Mouse (Mus musculus): ENCODE results near the gene Chd3. TPM values are rescaled to one million over a fixed set of nuclear protein-coding genes. Genes with fewer than 3 reads are reported as not detected.
A peak's percentile ranks its signal among the peaks of the same experiment; 100 is the strongest.

The Chd3 gene
- polyA plus RNA-seq, 1 experiment from 2014 or later = 87.4 TPM

GRCm38 (mm10) chr11:69366157-69366854, 2.9 kb downstream of the Chd3 start:
- Histone ChIP-seq H3K36me3 (ENCODE audit: control insufficient read depth, insufficient read depth, low read length) (peaks cover 25% of the 10 kb centered on the region), H3K9ac (replicated peaks; ENCODE audit: low read depth, low read length) (peak overlapping the region; percentile 52), H3K9me3 (ENCODE audit: control insufficient read depth, low read depth, low read length) (no peaks in the 10 kb centered on the region), H3K4me2 (replicated peaks; ENCODE audit: low read depth, low read length) (peak overlapping the region; percentile 98), H3K27ac (ENCODE audit: low read length) (peak overlapping the region; percentile 100), H3K27me3 (ENCODE audit: control insufficient read depth, insufficient read depth, low read length) (no peaks in the 10 kb centered on the region), H3K4me3 (ENCODE audit: low read depth, low read length) (peak overlapping the region; percentile 29), H3K4me1 (ENCODE audit: control insufficient read depth, insufficient read depth, low read length) (peaks cover 36% of the 10 kb centered on the region)
- ATAC-seq (ENCODE audit: insufficient number of reproducible peaks, insufficient read depth, low FRiP score, low read depth) = peak; percentile 84
- WGBS = under 1% methylated on average over 26 of the region's 26 CpGs

DNA sequence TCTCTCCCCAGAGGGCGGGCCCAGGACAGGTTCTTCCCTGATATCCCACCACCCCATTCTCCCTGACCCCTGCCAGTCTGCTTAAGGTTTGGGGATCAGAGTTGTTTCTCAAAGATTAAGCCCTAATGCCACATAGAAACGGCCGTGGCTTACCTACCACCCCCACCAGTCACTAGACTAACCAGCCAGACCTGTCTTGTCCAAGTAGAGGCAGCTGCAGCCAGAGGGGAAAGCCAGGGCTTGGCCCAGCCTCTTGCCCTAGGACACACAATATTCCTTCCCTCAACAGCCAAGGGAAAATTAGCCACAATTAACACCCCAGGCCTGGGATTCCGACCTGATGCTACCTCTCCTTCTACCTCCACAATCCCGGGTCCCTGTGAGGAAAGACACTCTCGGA, 3.5 kb downstream of the Chd3 start:
- Histone ChIP-seq H3K27ac (ENCODE audit: low read length) (peak overlapping the region; percentile 97), H3K9ac (replicated peaks; ENCODE audit: low read depth, low read length) (peak overlapping the region; percentile 52), H3K9me3 (ENCODE audit: control insufficient read depth, low read depth, low read length) (no peaks in the 10 kb centered on the region), H3K4me3 (ENCODE audit: low read depth, low read length) (peak overlapping the region; percentile 29), H3K4me1 (ENCODE audit: control insufficient read depth, insufficient read depth, low read length) (peaks cover 31% of the 10 kb centered on the region), H3K36me3 (ENCODE audit: control insufficient read depth, insufficient read depth, low read length) (peaks cover 31% of the 10 kb centered on the region), H3K4me2 (replicated peaks; ENCODE audit: low read depth, low read length) (peak overlapping the region; percentile 61), H3K27me3 (ENCODE audit: control insufficient read depth, insufficient read depth, low read length) (no peaks in the 10 kb centered on the region)
- ATAC-seq (ENCODE audit: insufficient number of reproducible peaks, insufficient read depth, low FRiP score, low read depth) = no peak
- 19% methylated on average over 6 of the region's 6 CpGs for WGBS

- Histone ChIP-seq H3K4me1 (ENCODE audit: control insufficient read depth, insufficient read depth, low read length) (peaks cover 29% of the 10 kb centered on the region), H3K27ac (ENCODE audit: low read length) (peak overlapping the region; percentile 97), H3K9ac (replicated peaks; ENCODE audit: low read depth, low read length) (peak overlapping the region; percentile 52; the same call in 1 of the 2 replicates), H3K4me2 (replicated peaks; ENCODE audit: low read depth, low read length) (peak overlapping the region; percentile 61), H3K27me3 (ENCODE audit: control insufficient read depth, insufficient read depth, low read length) (no peaks in the 10 kb centered on the region), H3K36me3 (ENCODE audit: control insufficient read depth, insufficient read depth, low read length) (peaks cover 39% of the 10 kb centered on the region), H3K4me3 (ENCODE audit: low read depth, low read length) (peak overlapping the region; percentile 29), H3K9me3 (ENCODE audit: control insufficient read depth, low read depth, low read length) (no peaks in the 10 kb centered on the region)
- WGBS = 0% methylated on average over 6 of the region's 6 CpGs
- peak; percentile 24; the same call in 1 of the 2 replicates for ATAC-seq (ENCODE audit: insufficient number of reproducible peaks, insufficient read depth, low FRiP score, low read depth)
These were observed 4.3 kb downstream of the Chd3 start for GRCm38 (mm10) chr11:69364910-69365309.

DNA sequence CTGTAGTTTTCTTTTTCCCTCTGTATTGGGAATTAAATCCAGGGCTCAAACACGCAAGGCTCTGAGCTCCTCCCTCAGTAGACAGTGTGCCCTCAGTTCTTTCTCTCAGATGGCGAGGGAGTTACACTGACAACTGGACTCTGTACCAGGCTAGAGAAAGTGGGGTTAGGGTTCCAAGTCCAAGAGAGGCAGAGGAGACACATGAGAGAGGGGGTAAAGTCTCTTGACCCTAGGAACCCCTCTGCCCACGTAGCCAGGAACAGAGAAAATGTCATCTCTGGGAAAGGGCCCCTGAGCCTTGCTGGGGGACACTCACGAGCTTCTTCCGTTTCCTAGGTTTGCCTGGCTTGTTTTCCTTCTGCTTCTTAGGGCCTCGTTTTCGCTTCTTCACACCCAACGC, 4.8 kb downstream of the Chd3 start:
- no peak overlapping the region for H3K9ac ChIP-seq (replicated peaks; ENCODE audit: low read depth, low read length)

GRCm38 (mm10) chr11:69362479-69362878, 6.7 kb downstream of the Chd3 start:
- H3K4me3 ChIP-seq (ENCODE audit: low read depth, low read length) = no peak overlapping the region
- no peaks in the 10 kb centered on the region for H3K9me3 ChIP-seq (ENCODE audit: control insufficient read depth, low read depth, low read length)
- no peak overlapping the region for H3K4me2 ChIP-seq (replicated peaks; ENCODE audit: low read depth, low read length)
- H3K9ac ChIP-seq (replicated peaks; ENCODE audit: low read depth, low read length) = no peak overlapping the region
- H3K27me3 ChIP-seq (ENCODE audit: control insufficient read depth, insufficient read depth, low read length) = no peaks in the 10 kb centered on the region
- H3K36me3 ChIP-seq (ENCODE audit: control insufficient read depth, insufficient read depth, low read length) = peaks cover 63% of the 10 kb centered on the region
- no peak for ATAC-seq (ENCODE audit: insufficient number of reproducible peaks, insufficient read depth, low FRiP score, low read depth)
- no peak overlapping the region for H3K27ac ChIP-seq (ENCODE audit: low read length)
- 69% methylated on average over 2 of the region's 2 CpGs for WGBS
- peaks cover 24% of the 10 kb centered on the region for H3K4me1 ChIP-seq (ENCODE audit: control insufficient read depth, insufficient read depth, low read length)

More for the DNA sequence above, 4.8 kb downstream of the Chd3 start:
- Histone ChIP-seq H3K27me3 (ENCODE audit: control insufficient read depth, insufficient read depth, low read length) (no peaks in the 10 kb centered on the region), H3K4me2 (replicated peaks; ENCODE audit: low read depth, low read length) (peak overlapping the region; percentile 61), H3K9me3 (ENCODE audit: control insufficient read depth, low read depth, low read length) (no peaks in the 10 kb centered on the region), H3K4me3 (ENCODE audit: low read depth, low read length) (no peak overlapping the region), H3K36me3 (ENCODE audit: control insufficient read depth, insufficient read depth, low read length) (peaks cover 44% of the 10 kb centered on the region), H3K4me1 (ENCODE audit: control insufficient read depth, insufficient read depth, low read length) (peaks cover 29% of the 10 kb centered on the region), H3K27ac (ENCODE audit: low read length) (peak overlapping the region; percentile 97)
- 38% methylated on average over 8 of the region's 8 CpGs for WGBS
- no peak for ATAC-seq (ENCODE audit: insufficient number of reproducible peaks, insufficient read depth, low FRiP score, low read depth)

- Histone ChIP-seq H3K4me2 (replicated peaks; ENCODE audit: low read depth, low read length) (no peak overlapping the region), H3K36me3 (ENCODE audit: control insufficient read depth, insufficient read depth, low read length) (peaks cover 68% of the 10 kb centered on the region), H3K9me3 (ENCODE audit: control insufficient read depth, low read depth, low read length) (no peaks in the 10 kb centered on the region), H3K4me1 (ENCODE audit: control insufficient read depth, insufficient read depth, low read length) (peaks cover 23% of the 10 kb centered on the region), H3K27ac (ENCODE audit: low read length) (no peak overlapping the region), H3K9ac (replicated peaks; ENCODE audit: low read depth, low read length) (no peak overlapping the region), H3K4me3 (ENCODE audit: low read depth, low read length) (no peak overlapping the region), H3K27me3 (ENCODE audit: control insufficient read depth, insufficient read depth, low read length) (no peaks in the 10 kb centered on the region)
- ATAC-seq (ENCODE audit: insufficient number of reproducible peaks, insufficient read depth, low FRiP score, low read depth) = no peak
- 63% methylated on average over 7 of the region's 7 CpGs for WGBS
These were observed 7.2 kb downstream of the Chd3 start for GRCm38 (mm10) chr11:69362021-69362420.

DNA sequence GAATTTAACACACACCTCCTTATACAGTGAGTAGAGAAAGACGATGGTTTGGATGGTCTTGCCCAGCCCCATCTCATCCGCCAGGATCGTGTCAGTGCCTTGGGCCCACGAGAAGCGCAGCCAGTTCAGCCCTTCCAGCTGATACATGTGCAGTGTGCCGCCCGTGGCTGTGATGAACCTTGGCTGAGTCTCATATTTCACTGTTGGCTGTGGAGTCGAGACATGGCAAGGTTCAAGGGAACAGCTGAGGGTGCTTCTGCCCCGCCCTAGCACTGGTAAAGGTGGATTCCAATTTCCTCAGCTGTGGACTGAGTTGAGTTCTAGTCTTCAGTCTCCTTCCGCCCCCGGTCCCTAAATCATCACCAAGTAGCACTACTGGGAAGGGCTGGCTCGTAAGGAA, 11.5 kb downstream of the Chd3 start:
- Histone ChIP-seq H3K9me3 (ENCODE audit: control insufficient read depth, low read depth, low read length) (no peaks in the 10 kb centered on the region), H3K4me2 (replicated peaks; ENCODE audit: low read depth, low read length) (no peak overlapping the region), H3K4me3 (ENCODE audit: low read depth, low read length) (no peak overlapping the region), H3K27me3 (ENCODE audit: control insufficient read depth, insufficient read depth, low read length) (no peaks in the 10 kb centered on the region), H3K36me3 (ENCODE audit: control insufficient read depth, insufficient read depth, low read length) (peaks cover 98% of the 10 kb centered on the region), H3K9ac (replicated peaks; ENCODE audit: low read depth, low read length) (no peak overlapping the region), H3K27ac (ENCODE audit: low read length) (no peak overlapping the region), H3K4me1 (ENCODE audit: control insufficient read depth, insufficient read depth, low read length) (no peaks in the 10 kb centered on the region)
- ATAC-seq (ENCODE audit: insufficient number of reproducible peaks, insufficient read depth, low FRiP score, low read depth) = no peak
- 89% methylated on average over 12 of the region's 12 CpGs for WGBS

DNA sequence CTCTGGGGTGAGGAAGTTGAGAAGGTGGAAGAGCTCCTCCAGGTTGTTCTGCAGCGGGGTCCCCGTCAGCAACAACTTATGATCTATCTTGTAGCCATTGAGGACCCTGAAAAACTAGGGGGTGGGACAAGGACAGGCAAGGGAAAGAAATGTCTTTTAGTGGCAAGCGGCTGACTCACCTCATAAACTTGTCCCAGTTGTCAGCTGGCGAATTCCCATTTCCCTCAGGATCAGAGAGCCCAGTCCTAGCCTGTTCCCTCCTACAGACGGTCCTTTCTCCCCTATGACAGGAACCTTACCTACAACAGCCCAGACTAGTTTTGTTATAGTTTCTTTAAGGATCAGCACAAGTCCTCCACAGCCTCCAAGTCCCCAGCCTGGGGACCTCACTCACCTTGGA, 12.7 kb downstream of the Chd3 start:
- Histone ChIP-seq H3K27me3 (ENCODE audit: control insufficient read depth, insufficient read depth, low read length) (no peaks in the 10 kb centered on the region), H3K9ac (replicated peaks; ENCODE audit: low read depth, low read length) (no peak overlapping the region), H3K27ac (ENCODE audit: low read length) (no peak overlapping the region), H3K4me2 (replicated peaks; ENCODE audit: low read depth, low read length) (no peak overlapping the region), H3K4me3 (ENCODE audit: low read depth, low read length) (no peak overlapping the region), H3K9me3 (ENCODE audit: control insufficient read depth, low read depth, low read length) (no peaks in the 10 kb centered on the region), H3K4me1 (ENCODE audit: control insufficient read depth, insufficient read depth, low read length) (no peaks in the 10 kb centered on the region), H3K36me3 (ENCODE audit: control insufficient read depth, insufficient read depth, low read length) (peaks cover 99% of the 10 kb centered on the region)
- no peak for ATAC-seq (ENCODE audit: insufficient number of reproducible peaks, insufficient read depth, low FRiP score, low read depth)
- WGBS = 92% methylated on average over 5 of the region's 5 CpGs

DNA sequence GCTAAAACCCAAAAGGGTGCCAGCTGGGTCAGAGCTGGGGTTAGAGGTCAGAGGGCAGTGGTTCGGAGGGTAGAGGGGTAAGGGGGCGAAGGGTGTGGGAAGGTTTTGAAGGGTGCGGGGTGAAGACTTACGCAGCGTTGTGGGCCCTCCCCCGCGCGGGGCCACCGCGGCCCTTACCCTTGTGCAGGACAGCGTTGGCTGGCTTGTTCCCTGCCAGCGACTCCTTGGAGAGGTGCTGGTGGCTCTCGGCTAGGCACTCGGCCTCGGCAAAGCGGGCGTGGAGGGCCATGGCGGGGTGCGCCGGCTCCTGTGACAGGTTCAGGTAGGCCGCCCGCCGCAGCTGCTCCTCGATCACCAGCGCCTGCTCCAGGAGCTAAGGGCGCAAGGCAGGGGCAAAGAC, 22.8 kb downstream of the Chd3 start:
- Histone ChIP-seq H3K4me2 (replicated peaks; ENCODE audit: low read depth, low read length) (no peak overlapping the region), H3K9me3 (ENCODE audit: control insufficient read depth, low read depth, low read length) (no peaks in the 10 kb centered on the region), H3K4me1 (ENCODE audit: control insufficient read depth, insufficient read depth, low read length) (no peaks in the 10 kb centered on the region), H3K4me3 (ENCODE audit: low read depth, low read length) (no peak overlapping the region), H3K36me3 (ENCODE audit: control insufficient read depth, insufficient read depth, low read length) (peaks cover 74% of the 10 kb centered on the region), H3K27me3 (ENCODE audit: control insufficient read depth, insufficient read depth, low read length) (no peaks in the 10 kb centered on the region), H3K27ac (ENCODE audit: low read length) (no peak overlapping the region), H3K9ac (replicated peaks; ENCODE audit: low read depth, low read length) (no peak overlapping the region)
- 90% methylated on average over 25 of the region's 26 CpGs for WGBS
- ATAC-seq (ENCODE audit: insufficient number of reproducible peaks, insufficient read depth, low FRiP score, low read depth) = no peak
